Mouse (Mus musculus) bone marrow, adult 2 months (tissue): ENCODE measurements around the gene Cebpe.

ENCODE experiments used
- CTCF ChIP-seq: fragments of 200-500 bp; IDR thresholded peaks from 2 replicates; pipeline ENCODE4 v1.5.1; 2011; ENCODE audit warnings: low read length, control low read depth; ENCODE audit not compliant: control insufficient read depth, insufficient read depth
- POLR2A ChIP-seq: fragments of 200-500 bp; IDR thresholded peaks from 2 replicates; pipeline ENCODE4 v1.6.1; 2011; ENCODE audit warnings: low read depth, mild to moderate bottlenecking, control low read depth, low read length, borderline replicate concordance; ENCODE audit not compliant: control insufficient read depth

DNA sequence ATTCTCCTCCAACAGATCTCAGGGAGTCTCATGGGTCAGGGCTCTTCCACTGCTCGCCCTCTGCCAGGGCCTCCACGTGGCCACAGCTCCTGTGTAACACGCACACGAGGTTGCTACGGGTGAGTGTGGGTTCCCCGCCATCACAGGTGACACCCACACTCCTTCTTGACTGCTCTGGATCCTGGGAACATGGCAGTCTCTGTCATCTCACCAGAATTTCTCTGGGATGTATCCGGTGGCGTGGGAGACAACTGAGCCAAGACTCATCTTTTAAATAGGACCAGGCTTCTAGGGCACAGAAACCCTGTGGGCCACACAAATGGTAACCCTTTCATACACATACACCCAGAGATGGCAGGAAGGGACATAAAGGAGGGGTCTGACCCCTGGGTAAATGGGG is 20.2 kb upstream of the Cebpe start:
- TF ChIP-seq CTCF, result no peak
- TF ChIP-seq POLR2A, result no peak
